Mouse (Mus musculus): ENCODE measurements around the gene Josd1.

GRCm38 (mm10) chr15:79656451-79656850, 31.3 kb downstream of the Josd1 start:
- TF ChIP-seq POLR2A (IDR thresholded peaks at IDR 0.05; ENCODE audit: extremely low read depth, insufficient read depth, low read length) (no peak), CTCF (IDR thresholded peaks at IDR 0.05; ENCODE audit: extremely low read depth, insufficient read depth, low read length) (no peak)
